In genomic region chr5:105618510-105618909, GRCm38 (mm10) we compare ENCODE assay signal across 17 mouse cellular contexts.
"Had no signal": no experiment of that assay in that cellular context is flagged by ENCODE, and none has a peak within 500 bp of the region (broad histone marks: within the 10 kb centered on the region; RNA-seq: fewer than 3 reads in every experiment).

No protein-coding gene starts in this region.

- ATAC-seq: hindbrain, postnatal 0 days; intestine, embryonic 16.5 days; liver, embryonic 12.5 days had no signal

- DNase-seq: gastrocnemius, postnatal 10 days; gastrocnemius, postnatal 25 days; heart, adult 11 months; heart, adult 2 months; heart, postnatal 14 days; heart, postnatal 36 days; kidney, adult 11 months; kidney, adult 2 months; kidney, adult 9 months; kidney, postnatal 14 days; kidney, postnatal 36 days; layer of hippocampus, adult 9-11 months; layer of hippocampus, postnatal 36 days; left cerebral cortex, postnatal 4 days had no signal
